Mouse (Mus musculus) forebrain, embryonic 13.5 days (tissue): ENCODE measurements around the gene Srsf7. TPM values are rescaled to one million over a fixed set of nuclear protein-coding genes. Genes with fewer than 3 reads are reported as not detected.

Source experiments
- ATAC-seq: fragments of 200-750 bp; cut with Nextera tagmentation; 2 replicates; pipeline ENCODE4 v1.8.0; 2017
- H3K27ac ChIP-seq: fragments of 300-500 bp; sonication (generic); 2 replicates; pipeline ENCODE4 v1.5.1; 2015; ENCODE audit warnings: inconsistent platforms, mild to moderate bottlenecking, moderate library complexity
- H3K27me3 ChIP-seq: fragments of 300-500 bp; sonication (generic); 2 replicates; pipeline ENCODE4 v1.6.1; 2015; ENCODE audit warnings: mild to moderate bottlenecking, inconsistent platforms
- H3K36me3 ChIP-seq: fragments of 300-500 bp; sonication (generic); 2 replicates; pipeline ENCODE4 v1.6.1; 2015; ENCODE audit warnings: mild to moderate bottlenecking, inconsistent platforms; ENCODE audit not compliant: poor library complexity, severe bottlenecking
- H3K4me1 ChIP-seq: fragments of 300-500 bp; sonication (generic); 2 replicates; pipeline ENCODE4 v1.6.1; 2015; ENCODE audit warnings: inconsistent platforms
- H3K4me2 ChIP-seq: fragments of 300-500 bp; sonication (generic); 2 replicates; pipeline ENCODE4 v1.6.1; 2015; ENCODE audit warnings: inconsistent platforms, mild to moderate bottlenecking, moderate library complexity
- H3K4me3 ChIP-seq: fragments of 300-500 bp; sonication (generic); 2 replicates; pipeline ENCODE4 v1.5.1; 2015; ENCODE audit warnings: mild to moderate bottlenecking, inconsistent platforms
- H3K9ac ChIP-seq: fragments of 300-500 bp; sonication (generic); 2 replicates; pipeline ENCODE4 v1.6.1; 2015; ENCODE audit warnings: mild to moderate bottlenecking, inconsistent platforms
- H3K9me3 ChIP-seq: fragments of 300-500 bp; sonication (generic); replicated peaks from 2 replicates; pipeline ENCODE4 v1.6.1; 2016; ENCODE audit warnings: inconsistent platforms
- WGBS: fragments of 180-500 bp; shearing (Covaris S2); methylation state at CpG from one replicate; pipeline ENCODE4 v1.1.7; 2015; 5-methylcytosine and 5-hydroxymethylcytosine counted together
- polyA plus RNA-seq: library from polyadenylated mRNA; unstranded; fragments of >200 nt; fragmentation: Nextera tagmentation; extraction: Ambion mirVana; gene quantifications from 2 replicates; pipeline ENCODE4 v1.2.1, GENCODE M21; 2015

Gene Srsf7
- polyA plus RNA-seq, 1 experiment from 2014 or later = 747 TPM

GRCm38 (mm10) chr17:80167851-80168251 is 39.3 kb downstream of the Srsf7 start:
- Histone ChIP-seq H3K4me3 (no peak overlapping the region), H3K27ac (peak overlapping the region; percentile 84), H3K9me3 (no peaks in the 10 kb centered on the region), H3K4me1 (peaks cover 19% of the 10 kb centered on the region), H3K27me3 (no peaks in the 10 kb centered on the region), H3K4me2 (peak overlapping the region; percentile 54), H3K9ac (no peak overlapping the region), H3K36me3 (no peaks in the 10 kb centered on the region)
- WGBS = 70% methylated on average over 7 of the region's 7 CpGs
- peak; percentile 33; the same call in 1 of the 2 replicates for ATAC-seq

GRCm38 (mm10) chr17:80167436-80167835 is 39.7 kb downstream of the Srsf7 start:
- Histone ChIP-seq H3K4me2 (no peak overlapping the region), H3K4me3 (no peak overlapping the region), H3K36me3 (no peaks in the 10 kb centered on the region), H3K27me3 (no peaks in the 10 kb centered on the region), H3K9me3 (no peaks in the 10 kb centered on the region), H3K9ac (no peak overlapping the region), H3K4me1 (peaks cover 19% of the 10 kb centered on the region), H3K27ac (peak overlapping the region; percentile 84)
- 68% methylated on average over 4 of the region's 4 CpGs for WGBS
- no peak for ATAC-seq

- H3K9me3 ChIP-seq = no peaks in the 10 kb centered on the region
- H3K4me1 ChIP-seq = peaks cover 19% of the 10 kb centered on the region
- WGBS = 90% methylated on average over 6 of the region's 6 CpGs
Measured at GRCm38 (mm10) chr17:80166346-80166745, 40.8 kb downstream of the Srsf7 start.

GRCm38 (mm10) chr17:80165741-80166140 is 41.4 kb downstream of the Srsf7 start:
- peak; percentile 50; the same call in 1 of the 2 replicates for ATAC-seq
- H3K4me3 ChIP-seq = no peak overlapping the region
- H3K27ac ChIP-seq = peak overlapping the region; percentile 31; the same call in 1 of the 2 replicates

More at GRCm38 (mm10) chr17:80166346-80166745, 40.8 kb downstream of the Srsf7 start:
- no peak overlapping the region for H3K4me2 ChIP-seq
- no peak overlapping the region for H3K4me3 ChIP-seq
- H3K27ac ChIP-seq = no peak overlapping the region
- ATAC-seq = no peak
- no peaks in the 10 kb centered on the region for H3K36me3 ChIP-seq
- H3K27me3 ChIP-seq = no peaks in the 10 kb centered on the region
- H3K9ac ChIP-seq = no peak overlapping the region

GRCm38 (mm10) chr17:80163991-80164390 is 43.1 kb downstream of the Srsf7 start:
- Histone ChIP-seq H3K36me3 (no peaks in the 10 kb centered on the region), H3K4me1 (peaks cover 16% of the 10 kb centered on the region), H3K27ac (no peak overlapping the region), H3K9ac (no peak overlapping the region), H3K4me2 (no peak overlapping the region), H3K27me3 (no peaks in the 10 kb centered on the region), H3K9me3 (no peaks in the 10 kb centered on the region), H3K4me3 (no peak overlapping the region)
- 87% methylated on average over 8 of the region's 8 CpGs for WGBS
- ATAC-seq = no peak

More at GRCm38 (mm10) chr17:80165741-80166140, 41.4 kb downstream of the Srsf7 start:
- 81% methylated on average over 6 of the region's 6 CpGs for WGBS
- Histone ChIP-seq H3K4me2 (no peak overlapping the region), H3K4me1 (peaks cover 19% of the 10 kb centered on the region), H3K36me3 (no peaks in the 10 kb centered on the region), H3K9ac (no peak overlapping the region), H3K27me3 (no peaks in the 10 kb centered on the region), H3K9me3 (no peaks in the 10 kb centered on the region)

GRCm38 (mm10) chr17:80160454-80160853 is 46.7 kb downstream of the Srsf7 start:
- no peak overlapping the region for H3K27ac ChIP-seq
- H3K36me3 ChIP-seq = no peaks in the 10 kb centered on the region
- no peak overlapping the region for H3K9ac ChIP-seq
- H3K4me1 ChIP-seq = no peaks in the 10 kb centered on the region
- ATAC-seq = no peak
- no peak overlapping the region for H3K4me3 ChIP-seq
- H3K9me3 ChIP-seq = no peaks in the 10 kb centered on the region
- no peak overlapping the region for H3K4me2 ChIP-seq
- 68% methylated on average over 5 of the region's 5 CpGs for WGBS
- H3K27me3 ChIP-seq = no peaks in the 10 kb centered on the region

GRCm38 (mm10) chr17:80157489-80157888 is 49.6 kb downstream of the Srsf7 start:
- ATAC-seq = no peak
- Histone ChIP-seq H3K9ac (no peak overlapping the region), H3K4me2 (no peak overlapping the region), H3K4me1 (no peaks in the 10 kb centered on the region), H3K9me3 (no peaks in the 10 kb centered on the region), H3K27ac (no peak overlapping the region), H3K4me3 (no peak overlapping the region), H3K27me3 (no peaks in the 10 kb centered on the region), H3K36me3 (no peaks in the 10 kb centered on the region)
- 95% methylated on average over 6 of the region's 6 CpGs for WGBS

GRCm38 (mm10) chr17:80156905-80157304 is 50.2 kb downstream of the Srsf7 start:
- H3K36me3 ChIP-seq = no peaks in the 10 kb centered on the region
- H3K9ac ChIP-seq = no peak overlapping the region
- H3K9me3 ChIP-seq = no peaks in the 10 kb centered on the region
- H3K27ac ChIP-seq = no peak overlapping the region
- H3K4me3 ChIP-seq = no peak overlapping the region
- no peak for ATAC-seq
- no peaks in the 10 kb centered on the region for H3K4me1 ChIP-seq
- H3K4me2 ChIP-seq = no peak overlapping the region
- WGBS = 95% methylated on average over 8 of the region's 8 CpGs
- no peaks in the 10 kb centered on the region for H3K27me3 ChIP-seq

- Histone ChIP-seq H3K36me3 (no peaks in the 10 kb centered on the region), H3K4me1 (no peaks in the 10 kb centered on the region), H3K27ac (no peak overlapping the region), H3K9ac (no peak overlapping the region), H3K4me3 (no peak overlapping the region), H3K4me2 (no peak overlapping the region), H3K9me3 (no peaks in the 10 kb centered on the region), H3K27me3 (no peaks in the 10 kb centered on the region)
- ATAC-seq = no peak
- WGBS = 67% methylated on average over 2 of the region's 2 CpGs
Measured at GRCm38 (mm10) chr17:80153631-80154030, 53.5 kb downstream of the Srsf7 start.

GRCm38 (mm10) chr17:80152767-80153630 is 54.1 kb downstream of the Srsf7 start:
- H3K27ac ChIP-seq = no peak overlapping the region
- H3K4me1 ChIP-seq = peaks cover 5% of the 10 kb centered on the region
- no peaks in the 10 kb centered on the region for H3K27me3 ChIP-seq
- H3K9me3 ChIP-seq = no peaks in the 10 kb centered on the region
- 79% methylated on average over 12 of the region's 12 CpGs for WGBS
- H3K4me2 ChIP-seq = no peak overlapping the region
- H3K36me3 ChIP-seq = no peaks in the 10 kb centered on the region
- no peak overlapping the region for H3K9ac ChIP-seq
- H3K4me3 ChIP-seq = no peak overlapping the region
- ATAC-seq = no peak

GRCm38 (mm10) chr17:80151353-80151752 is 55.8 kb downstream of the Srsf7 start:
- H3K4me2 ChIP-seq = no peak overlapping the region
- no peak overlapping the region for H3K27ac ChIP-seq
- H3K27me3 ChIP-seq = no peaks in the 10 kb centered on the region
- WGBS = 28% methylated on average over 5 of the region's 5 CpGs
- H3K9ac ChIP-seq = no peak overlapping the region
- no peak for ATAC-seq
- no peak overlapping the region for H3K4me3 ChIP-seq
- peaks cover 6% of the 10 kb centered on the region for H3K4me1 ChIP-seq
- H3K36me3 ChIP-seq = no peaks in the 10 kb centered on the region
- H3K9me3 ChIP-seq = no peaks in the 10 kb centered on the region
